In the genomic region with DNA sequence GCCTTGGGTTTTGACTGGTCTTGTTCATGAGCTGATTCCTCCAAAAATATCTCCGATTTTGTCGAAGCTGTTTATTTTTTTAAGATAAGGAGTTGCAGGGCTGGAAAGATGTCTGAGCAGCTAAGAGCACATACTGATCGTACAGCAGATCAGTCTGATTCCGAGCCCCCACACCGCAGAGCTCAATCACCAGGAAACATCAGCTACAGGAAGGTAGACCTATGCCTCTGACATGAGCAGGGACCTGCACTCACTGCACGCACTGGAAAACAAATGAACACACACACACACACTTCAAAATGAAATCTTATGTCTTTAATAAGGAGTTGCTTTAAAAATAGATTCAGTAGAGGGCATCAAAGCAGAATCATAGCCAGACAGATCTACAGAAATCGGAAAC, we compare ENCODE assay signal across 25 mouse cellular contexts. TPM values are rescaled to one million over a fixed set of nuclear protein-coding genes. Genes with fewer than 3 reads are reported as not detected.
A peak's percentile ranks its signal among the peaks of the same experiment; 100 is the strongest.
DNase-seq lines count a peak whose midpoint lies in the region; ATAC-seq and TF ChIP-seq lines count a peak whose summit lies in the region.
"Had no signal": no experiment of that assay in that cellular context is flagged by ENCODE, and none has a peak within 500 bp of the region (broad histone marks: within the 10 kb centered on the region; RNA-seq: fewer than 3 reads in every experiment).

No protein-coding gene starts in this region.

- no peaks in the 10 kb centered on the region for H3K9me3 ChIP-seq in midbrain, embryonic 10.5 days (replicated peaks)
- H3K9me3 ChIP-seq: embryonic facial prominence, embryonic 13.5 days; embryonic facial prominence, embryonic 15.5 days; forebrain, embryonic 10.5 days; forebrain, embryonic 12.5 days had no signal

- DNase-seq in left cerebral cortex, adult 2 months (ENCODE audit: extremely low spot score in 1 of 2, low spot score in 2 of 2), result no peak
- no peak for DNase-seq in left cerebral cortex, adult 9 months (ENCODE audit: low spot score in 2 of 2)
- no peak for DNase-seq in midbrain, embryonic 10.5 days (ENCODE audit: low spot score)
- no peak for DNase-seq in spleen, postnatal 4 days (ENCODE audit: low spot score in 2 of 2)
- DNase-seq: adrenal gland, adult 2 months; adrenal gland, postnatal 10 days; adrenal gland, postnatal 25 days; cerebellum, adult 11 months; cerebellum, adult 18-20 months; cerebellum, adult 8-10 months; cerebellum, adult 9-11 months; cerebellum, postnatal 14 days; cerebellum, postnatal 36 days; embryo, embryonic 11 days had no signal

- peaks cover 35% of the 10 kb centered on the region for H3K36me3 ChIP-seq in midbrain, embryonic 10.5 days

- no peak for TF ChIP-seq CTCF in left cerebral cortex, adult 2 months (IDR thresholded peaks at IDR 0.05)
- TF ChIP-seq CTCF in cortical plate, adult 2 months (IDR thresholded peaks at IDR 0.05; ENCODE audit: extremely low read depth, insufficient read depth, low read length), result no peak

- H3K27ac ChIP-seq in left cerebral cortex, adult 2 months, result 0 out of 2 replicates have a peak overlapping the region, but pooled peaks have one; percentile 19
- H3K27ac ChIP-seq in cortical plate, adult 2 months (ENCODE audit: insufficient read depth, low read length), result peak overlapping the region; percentile 57; the same call in 1 of the 2 replicates
- H3K27ac ChIP-seq in midbrain, embryonic 10.5 days (replicated peaks), result no peak overlapping the region
- H3K27ac ChIP-seq: embryonic facial prominence, embryonic 13.5 days; embryonic facial prominence, embryonic 15.5 days; forebrain, embryonic 10.5 days; forebrain, embryonic 12.5 days had no signal

- no peaks in the 10 kb centered on the region for H3K4me1 ChIP-seq in cortical plate, adult 2 months (ENCODE audit: control insufficient read depth, insufficient read depth, low read length)
- H3K4me1 ChIP-seq in midbrain, embryonic 10.5 days, result no peaks in the 10 kb centered on the region
- H3K4me1 ChIP-seq: embryonic facial prominence, embryonic 13.5 days; embryonic facial prominence, embryonic 15.5 days; forebrain, embryonic 10.5 days; forebrain, embryonic 12.5 days had no signal

- H3K27me3 ChIP-seq in midbrain, embryonic 10.5 days (ENCODE audit: low read depth, poor library complexity, severe bottlenecking), result no peaks in the 10 kb centered on the region
- H3K27me3 ChIP-seq: embryonic facial prominence, embryonic 13.5 days; embryonic facial prominence, embryonic 15.5 days; forebrain, embryonic 12.5 days had no signal

- ATAC-seq in common myeloid progenitor, adult 5-6 weeks (replicated peaks; ENCODE audit: low read depth, poor library complexity, severe bottlenecking), result peak; percentile 65
- peak; percentile 44 for ATAC-seq in megakaryocyte progenitor cell, adult 5-6 weeks (replicated peaks; ENCODE audit: poor library complexity)
- ATAC-seq: forebrain, embryonic 14.5 days; forebrain, embryonic 16.5 days had no signal

- WGBS in midbrain, embryonic 10.5 days, result 81% methylated on average over 7 of the region's 7 CpGs

- no peak overlapping the region for H3K4me3 ChIP-seq in left cerebral cortex, adult 2 months
- no peak overlapping the region for H3K4me3 ChIP-seq in cortical plate, adult 2 months (ENCODE audit: insufficient read depth, low read length)
- H3K4me3 ChIP-seq in midbrain, embryonic 10.5 days, result no peak overlapping the region
- H3K4me3 ChIP-seq: embryonic facial prominence, embryonic 13.5 days; embryonic facial prominence, embryonic 15.5 days; erythroblast, embryonic 14.5 days; forebrain, embryonic 10.5 days; forebrain, embryonic 12.5 days had no signal

- TF ChIP-seq POLR2A in cortical plate, adult 2 months (IDR thresholded peaks at IDR 0.05; ENCODE audit: extremely low read depth, insufficient read depth, low read length), result no peak

- intact Hi-C loops in left cerebral cortex, adult 2 months (cut with DNase I), result no loop called here

RNA-seq across cellular contexts. Expression of a gene that starts 9.0 kb away (rescaled TPM):
- total RNA-seq in left cerebral cortex, adult 2 months (2021), result 100 to 1,000 TPM; 343 to 356 TPM
- 99.8 and 129 TPM in 2 replicates for total RNA-seq in common myeloid progenitor, adult 5-6 weeks (2017)
- polyA plus RNA-seq in cortical plate, adult 2 months (2012; rRNA removed), result 644 and 706 TPM in 2 replicates
- 482 and 517 TPM in 2 replicates for total RNA-seq in megakaryocyte progenitor cell, adult 5-6 weeks (2015)
- 92.4 and 175 TPM in 2 replicates for total RNA-seq in megakaryocyte progenitor cell, adult 5-6 weeks (2017)
- 615 and 670 TPM in 2 replicates for polyA plus RNA-seq in midbrain, embryonic 10.5 days (2016; fragmentation: Nextera tagmentation; extraction: Ambion mirVana)

RNA-seq across cellular contexts. Expression of a gene that starts 32.1 kb away (rescaled TPM):
- 1 to 10 TPM; 6.3 to 7.4 TPM for total RNA-seq in left cerebral cortex, adult 2 months (2021)
- not detected in 2 replicates for total RNA-seq in common myeloid progenitor, adult 5-6 weeks (2017)
- 10.3 and 10.9 TPM in 2 replicates for polyA plus RNA-seq in cortical plate, adult 2 months (2012; rRNA removed)
- not detected in 2 replicates for total RNA-seq in megakaryocyte progenitor cell, adult 5-6 weeks (2015)
- not detected in 2 replicates for total RNA-seq in megakaryocyte progenitor cell, adult 5-6 weeks (2017)
- 3.8 and 7.5 TPM in 2 replicates for polyA plus RNA-seq in midbrain, embryonic 10.5 days (2016; fragmentation: Nextera tagmentation; extraction: Ambion mirVana)
- total RNA-seq: MEL had no signal
- polyA plus RNA-seq: erythroblast, embryonic 14.5 days had no signal

RNA-seq across cellular contexts. Expression of a gene that starts 42.6 kb away (rescaled TPM):
- total RNA-seq in left cerebral cortex, adult 2 months (2021), result 100 to 1,000 TPM; 263 to 274 TPM
- total RNA-seq in common myeloid progenitor, adult 5-6 weeks (2017), result 75.4 and 86.1 TPM in 2 replicates
- 112 and 118 TPM in 2 replicates for polyA plus RNA-seq in cortical plate, adult 2 months (2012; rRNA removed)
- total RNA-seq in megakaryocyte progenitor cell, adult 5-6 weeks (2015), result 77.2 and 89.3 TPM in 2 replicates
- 78.9 and 95.5 TPM in 2 replicates for total RNA-seq in megakaryocyte progenitor cell, adult 5-6 weeks (2017)
- 60.4 and 67.4 TPM in 2 replicates for polyA plus RNA-seq in midbrain, embryonic 10.5 days (2016; fragmentation: Nextera tagmentation; extraction: Ambion mirVana)
